Mouse (Mus musculus) Muller cell, postnatal 12 days (primary cell): ENCODE measurements around the gene Olfr1192-ps1.
"Not testable (repeated sequence)": the region's sequence is repeated elsewhere in the genome, so short reads cannot be mapped to it uniquely, and the experiment has no call there.

Source experiments
- DNase-seq: peaks from one replicate; pipeline ENCODE4 v3.0.0-alpha.2; 2015; ENCODE audit errors: inconsistent ontology term

Gene Olfr1192-ps1

DNA sequence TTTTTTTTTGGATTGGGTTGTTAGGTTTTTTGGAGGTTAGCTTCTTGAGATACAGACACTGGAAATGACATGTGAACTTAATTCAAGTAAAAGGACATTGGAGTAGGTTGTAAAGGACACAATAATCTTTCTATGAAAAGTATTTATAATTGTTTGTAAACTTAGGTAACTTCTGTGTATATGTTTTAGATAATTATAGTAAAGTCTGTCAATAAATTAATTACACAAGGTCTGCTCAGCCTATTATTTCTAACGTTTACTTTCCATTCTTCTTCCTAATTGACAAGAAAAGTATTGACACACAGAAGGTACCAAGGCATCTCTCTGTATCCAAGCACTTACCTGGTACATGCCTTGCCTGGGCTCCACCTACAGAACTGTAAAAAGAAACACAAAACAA is at the start of gene Olfr1192-ps1:
Olfr1192-ps1 (plus strand) TSS at position 301 of the 400 bp plus-strand sequence.
- DNase-seq = no peak

DNA sequence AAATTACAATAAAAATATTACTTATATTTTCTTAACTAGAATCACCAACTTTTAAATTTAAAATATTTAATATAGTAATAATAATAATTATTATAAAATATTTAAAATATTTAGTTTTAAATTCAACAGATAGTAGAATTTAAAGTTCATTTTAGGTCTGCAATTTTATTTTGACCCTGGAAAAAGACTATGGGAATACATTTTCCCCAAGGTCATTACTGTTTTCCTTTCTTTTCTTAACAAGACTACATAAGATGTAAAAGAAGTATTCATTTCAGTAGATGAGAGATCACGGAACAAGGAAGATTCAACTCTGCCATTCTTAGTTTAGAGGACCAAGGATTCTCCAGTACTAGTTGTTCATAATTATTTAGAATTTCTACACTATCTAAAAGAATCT is 8.1 kb upstream of the Olfr1192-ps1 start, which contains the start of gene Olfr1191-ps1:
Olfr1191-ps1 (plus strand) TSS at position 301 of the 400 bp plus-strand sequence.
- not testable (repeated sequence) for DNase-seq

DNA sequence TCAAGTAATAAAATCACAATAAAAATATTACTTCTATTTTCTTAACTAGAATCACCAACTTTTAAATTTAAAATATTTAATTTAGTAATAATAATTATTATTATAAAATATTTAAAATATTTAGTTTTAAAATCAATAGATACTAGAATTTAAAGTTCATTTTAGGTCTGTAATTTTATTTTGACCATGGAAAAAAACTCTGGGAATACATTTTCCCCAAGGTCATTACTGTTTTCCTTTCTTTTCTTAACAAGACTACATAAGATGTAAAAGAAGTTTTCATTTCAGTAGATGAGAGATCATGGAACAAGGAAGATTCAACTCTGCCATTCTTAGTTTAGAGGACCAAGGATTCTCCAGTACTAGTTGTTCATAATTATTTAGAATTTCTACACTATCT is 27.0 kb downstream of the Olfr1192-ps1 start, which contains the start of gene Olfr1193:
Olfr1193 (plus strand) TSS at position 301 of the 400 bp plus-strand sequence.
- not testable (repeated sequence) for DNase-seq

DNA sequence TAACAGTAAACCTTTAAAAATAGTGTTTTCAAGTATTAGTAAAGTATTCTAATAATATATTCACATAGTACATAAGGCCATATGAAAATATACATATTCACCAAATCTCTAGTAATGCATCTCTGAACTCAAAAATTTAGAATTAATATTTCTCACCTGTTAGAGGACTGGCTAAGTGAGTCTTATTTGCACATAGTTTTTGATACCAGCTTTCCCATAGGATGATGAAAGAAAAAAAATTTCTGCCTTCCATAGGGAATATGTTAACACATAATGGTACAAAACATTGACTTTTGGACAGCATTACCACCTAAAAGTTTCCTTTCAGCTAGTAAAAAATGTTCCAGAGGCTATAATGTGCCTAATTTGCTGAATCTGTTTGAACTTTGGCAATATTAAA is 40.8 kb downstream of the Olfr1192-ps1 start, which contains the start of gene Olfr1195:
Olfr1195 (minus strand) TSS at position 101 of the 400 bp plus-strand sequence.
- DNase-seq = no peak

DNA sequence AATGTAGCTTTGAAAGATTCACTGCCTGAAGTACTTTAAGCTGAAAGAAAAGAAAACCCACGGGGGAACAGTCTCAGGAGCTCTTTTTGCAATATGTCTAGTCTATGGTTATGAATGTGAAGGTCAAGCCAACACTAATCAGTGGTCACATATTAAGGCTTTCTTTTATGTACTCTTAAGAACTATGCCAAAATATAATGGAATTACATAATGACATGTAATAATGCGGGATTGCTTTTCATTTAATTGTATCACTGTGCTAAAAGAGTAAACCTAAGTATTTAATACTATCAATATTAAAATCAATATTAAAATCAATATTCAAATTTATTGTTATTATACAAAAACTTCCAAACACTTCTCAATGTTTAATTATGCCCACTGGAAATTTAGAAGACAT is 56.2 kb downstream of the Olfr1192-ps1 start, which contains the start of gene Olfr1196:
Olfr1196 (minus strand) TSS at position 101 of the 400 bp plus-strand sequence.
- DNase-seq = no peak
